ENCODE assay signal across 20 mouse cellular contexts in genomic region chr1:194111931-194112330, GRCm38 (mm10).
DNase-seq lines count a peak whose midpoint lies in the region; ATAC-seq lines count a peak whose summit lies in the region.
"Had no signal": no experiment of that assay in that cellular context is flagged by ENCODE, and none has a peak within 500 bp of the region (broad histone marks: within the 10 kb centered on the region; RNA-seq: fewer than 3 reads in every experiment).

No protein-coding gene starts in this region.

- DNase-seq in cerebellum, postnatal 10 days = peak; percentile 71 to 84
- DNase-seq in gastrocnemius, postnatal 10 days = peak; percentile 4
- DNase-seq in gastrocnemius, adult 8-10 months (ENCODE audit: low spot score in 2 of 2) = no peak
- DNase-seq in right cerebral cortex, postnatal 4 days = peak; percentile 10
- DNase-seq in right cerebral cortex, adult 18-20 months = no peak
- DNase-seq: adrenal gland, adult 8-10 months; adrenal gland, postnatal 14 days; adrenal gland, postnatal 36 days; B cell, adult 2 months; cerebellum, adult 11 months; cerebellum, adult 18-20 months; cerebellum, adult 8-10 months; cerebellum, adult 9-11 months; forebrain, postnatal 0 days had no signal

- ATAC-seq in cerebellum, adult (ENCODE audit: insufficient number of reproducible peaks, low FRiP score, low TSS enrichment) = no peak
- ATAC-seq: activated CD4-positive, CD25-positive, alpha-beta regulatory T cell, adult 4 months; CD4-positive, CD25-positive, alpha-beta regulatory T cell, adult 4 months; forebrain, embryonic 13.5 days; forebrain, embryonic 15.5 days; forebrain, postnatal 0 days; Patski had no signal

Comparison
In these comparisons a context has a peak if more than half of its experiments do, and no peak if none do; other contexts are left out.
1. DNase-seq: peak in cerebellum, postnatal 10 days (2 of 2), gastrocnemius, postnatal 10 days (single experiment) and right cerebral cortex, postnatal 4 days (single experiment); none in gastrocnemius, adult 8-10 months (0 of 2) and right cerebral cortex, adult 18-20 months (single experiment).